Mouse (Mus musculus) embryonic facial prominence, embryonic 12.5 days (tissue): ENCODE results near the gene Gm28053. TPM values are rescaled to one million over a fixed set of nuclear protein-coding genes. Genes with fewer than 3 reads are reported as not detected.

ENCODE experiments used
- ATAC-seq: fragments of 200-750 bp; cut with Nextera tagmentation; 2 replicates; pipeline ENCODE4 v1.8.0; 2017; ENCODE audit not compliant: insufficient number of reproducible peaks, insufficient read depth, low FRiP score, low TSS enrichment
- H3K27ac ChIP-seq: fragments of 300-500 bp; sonication (generic); 2 replicates; pipeline ENCODE4 v1.5.1; 2016; ENCODE audit warnings: mild to moderate bottlenecking
- H3K27me3 ChIP-seq: fragments of 300-500 bp; sonication (generic); 2 replicates; pipeline ENCODE4 v1.6.1; 2016; ENCODE audit warnings: mild to moderate bottlenecking, moderate library complexity
- H3K36me3 ChIP-seq: fragments of 300-500 bp; sonication (generic); 2 replicates; pipeline ENCODE4 v1.6.1; 2016; ENCODE audit warnings: mild to moderate bottlenecking
- H3K4me1 ChIP-seq: fragments of 300-500 bp; sonication (generic); 2 replicates; pipeline ENCODE4 v1.6.1; 2016
- H3K4me2 ChIP-seq: fragments of 300-500 bp; sonication (generic); replicated peaks from 2 replicates; pipeline ENCODE4 v1.6.1; 2016; ENCODE audit warnings: mild to moderate bottlenecking, moderate library complexity
- H3K4me3 ChIP-seq: fragments of 300-500 bp; sonication (generic); 2 replicates; pipeline ENCODE4 v1.5.1; 2016; ENCODE audit warnings: mild to moderate bottlenecking
- H3K9ac ChIP-seq: fragments of 300-500 bp; sonication (generic); 2 replicates; pipeline ENCODE4 v1.6.1; 2016; ENCODE audit warnings: mild to moderate bottlenecking, moderate library complexity
- H3K9me3 ChIP-seq: fragments of 300-500 bp; sonication (generic); 2 replicates; pipeline ENCODE4 v1.6.1; 2016; ENCODE audit warnings: mild to moderate bottlenecking, moderate library complexity
- WGBS: fragments of 180-500 bp; shearing (Covaris S2); methylation state at CpG from one replicate; pipeline ENCODE4 v1.1.7; 2016; 5-methylcytosine and 5-hydroxymethylcytosine counted together
- polyA plus RNA-seq: library from polyadenylated mRNA; unstranded; fragments of >200 nt; fragmentation: Nextera tagmentation; extraction: Ambion mirVana; gene quantifications from 2 replicates; pipeline ENCODE4 v1.2.1, GENCODE M21; 2016

Gm28053 gene
- polyA plus RNA-seq, 1 experiment from 2014 or later = not detected

DNA sequence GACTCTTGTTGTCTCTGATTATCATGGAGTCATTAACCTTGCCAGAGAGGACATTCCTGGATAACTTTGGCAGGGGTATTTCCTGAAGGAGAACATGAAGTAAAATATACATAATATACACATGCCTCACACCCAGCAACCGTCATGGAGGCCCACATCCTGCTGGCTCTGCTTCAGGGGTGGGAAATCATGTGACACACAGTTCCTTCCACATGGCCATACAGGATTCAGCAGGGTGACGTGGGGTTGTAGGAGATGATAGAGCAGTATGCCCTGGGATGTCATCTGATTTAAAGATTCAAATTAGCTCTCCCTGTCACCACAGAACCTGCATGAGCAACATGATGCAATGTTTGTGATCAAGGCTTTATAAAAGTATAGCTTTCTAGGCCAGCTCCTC is 69.5 kb downstream of the Gm28053 start:
- H3K9ac ChIP-seq = no peak overlapping the region
- no peaks in the 10 kb centered on the region for H3K9me3 ChIP-seq
- WGBS = 72% methylated on average over 2 of the region's 2 CpGs
- H3K4me3 ChIP-seq = no peak overlapping the region
- no peaks in the 10 kb centered on the region for H3K27me3 ChIP-seq
- H3K27ac ChIP-seq = no peak overlapping the region
- no peaks in the 10 kb centered on the region for H3K36me3 ChIP-seq
- no peak for ATAC-seq
- H3K4me1 ChIP-seq = no peaks in the 10 kb centered on the region
- no peak overlapping the region for H3K4me2 ChIP-seq

DNA sequence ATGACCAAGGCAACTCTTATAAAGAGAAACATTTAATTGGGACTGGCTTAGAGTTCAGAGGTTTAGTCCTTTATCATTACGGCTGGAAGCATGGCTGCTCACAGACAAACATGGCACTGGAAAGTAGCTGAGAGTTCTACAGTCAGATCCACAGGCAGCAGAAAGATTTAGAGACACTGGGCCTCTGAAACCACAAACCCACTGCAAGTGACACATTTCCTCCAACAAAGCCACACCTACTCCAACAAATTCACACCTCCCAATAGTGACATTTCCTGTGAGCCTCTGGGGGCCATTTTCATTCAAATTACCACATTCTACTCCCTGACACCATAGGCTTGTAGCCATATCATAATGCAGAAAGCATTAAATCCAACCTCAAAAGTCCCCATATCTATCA is 83.5 kb downstream of the Gm28053 start:
- no peaks in the 10 kb centered on the region for H3K36me3 ChIP-seq
- WGBS = 85% methylated on average over 1 of the region's 1 CpGs
- H3K4me2 ChIP-seq = no peak overlapping the region
- H3K27ac ChIP-seq = no peak overlapping the region
- H3K4me3 ChIP-seq = no peak overlapping the region
- no peaks in the 10 kb centered on the region for H3K4me1 ChIP-seq
- H3K9ac ChIP-seq = no peak overlapping the region
- ATAC-seq = no peak
- H3K9me3 ChIP-seq = no peaks in the 10 kb centered on the region; the same call in 1 of the 2 replicates
- H3K27me3 ChIP-seq = no peaks in the 10 kb centered on the region

Other genes with a start within 250 kb of the Gm28053 start
- gene Atp6v0e2, start 181.0 kb upstream of the Gm28053 start, polyA plus RNA-seq = 21.3 and 21.5 TPM in 2 replicates
- gene Lrrc61, start 163.8 kb upstream of the Gm28053 start, polyA plus RNA-seq = 8.1 and 13.5 TPM in 2 replicates
- 6.9 TPM in 2 replicates for gene Rarres2, start 145.8 kb upstream of the Gm28053 start, polyA plus RNA-seq
- gene Gm45021, start 129.0 kb upstream of the Gm28053 start, polyA plus RNA-seq = not detected in 2 replicates
- gene Repin1, start 124.7 kb upstream of the Gm28053 start, polyA plus RNA-seq = 35.0 and 35.2 TPM in 2 replicates
- gene Gm44965, start 124.7 kb upstream of the Gm28053 start, polyA plus RNA-seq = not detected in 2 replicates
- 10.6 and 11.0 TPM in 2 replicates for gene Zfp775, start 116.5 kb upstream of the Gm28053 start, polyA plus RNA-seq
- 1.5 and 2.0 TPM in 2 replicates for gene AI854703, start 91.8 kb upstream of the Gm28053 start, polyA plus RNA-seq
- 0.36 and 0.74 TPM in 2 replicates for gene Gimap8, start 71.4 kb upstream of the Gm28053 start, polyA plus RNA-seq
- 11.6 and 13.7 TPM in 2 replicates for gene Gimap9, start 42.5 kb upstream of the Gm28053 start, polyA plus RNA-seq
- gene Gimap4, start 34.1 kb upstream of the Gm28053 start, polyA plus RNA-seq = 7.0 and 9.0 TPM in 2 replicates
- gene Gimap6, start 10.4 kb upstream of the Gm28053 start, polyA plus RNA-seq = 15.3 and 16.3 TPM in 2 replicates
- not detected in 2 replicates for gene Gimap7, start within 50 bp of the Gm28053 start, polyA plus RNA-seq
- 7.5 and 7.6 TPM in 2 replicates for gene Gimap1, start 20.4 kb downstream of the Gm28053 start, polyA plus RNA-seq
- 1.7 and 1.8 TPM in 2 replicates for gene Gimap5, start 27.6 kb downstream of the Gm28053 start, polyA plus RNA-seq
- not detected in 2 replicates for gene Gimap3, start 52.2 kb downstream of the Gm28053 start, polyA plus RNA-seq
- 44.0 and 45.1 TPM in 2 replicates for gene Tmem176a, start 122.3 kb downstream of the Gm28053 start, polyA plus RNA-seq
- 158 and 161 TPM in 2 replicates for gene Tmem176b, start 122.9 kb downstream of the Gm28053 start, polyA plus RNA-seq
- gene Aoc1, start 154.3 kb downstream of the Gm28053 start, polyA plus RNA-seq = not detected in 2 replicates
- not detected in 2 replicates for gene 1600015I10Rik, start 211.3 kb downstream of the Gm28053 start, polyA plus RNA-seq